Mouse (Mus musculus) heart, embryonic 10.5 days (tissue): Measurements from ENCODE around the gene Fbxl2. TPM values are rescaled to one million over a fixed set of nuclear protein-coding genes. Genes with fewer than 3 reads are reported as not detected.

Experiments used
- DNase-seq: peaks from one replicate; pipeline ENCODE4 v3.0.0-alpha.2; 2017; ENCODE audit warnings: low spot score
- H3K27ac ChIP-seq: fragments of 300-500 bp; sonication (generic); 2 replicates; pipeline ENCODE4 v1.5.1; 2016; ENCODE audit warnings: mild to moderate bottlenecking
- H3K27me3 ChIP-seq: fragments of 300-500 bp; sonication (generic); 2 replicates; pipeline ENCODE4 v1.6.1; 2016; ENCODE audit warnings: mild to moderate bottlenecking; ENCODE audit not compliant: poor library complexity, insufficient read depth, severe bottlenecking
- H3K36me3 ChIP-seq: fragments of 300-500 bp; sonication (generic); 2 replicates; pipeline ENCODE4 v1.6.1; 2016; ENCODE audit warnings: mild to moderate bottlenecking, moderate library complexity
- H3K4me1 ChIP-seq: fragments of 300-500 bp; sonication (generic); 2 replicates; pipeline ENCODE4 v1.6.1; 2016; ENCODE audit warnings: mild to moderate bottlenecking
- H3K4me3 ChIP-seq: fragments of 300-500 bp; sonication (generic); 2 replicates; pipeline ENCODE4 v1.5.1; 2016; ENCODE audit warnings: mild to moderate bottlenecking, moderate library complexity
- H3K9me3 ChIP-seq: fragments of 300-500 bp; sonication (generic); 2 replicates; pipeline ENCODE4 v1.6.1; 2016; ENCODE audit warnings: mild to moderate bottlenecking, moderate library complexity
- WGBS: fragments of 180-500 bp; shearing (Covaris S2); methylation state at CpG from one replicate; pipeline ENCODE4 v1.1.7; 2016; 5-methylcytosine and 5-hydroxymethylcytosine counted together
- polyA plus RNA-seq: library from polyadenylated mRNA; unstranded; fragments of >200 nt; fragmentation: Nextera tagmentation; extraction: Ambion mirVana; gene quantifications from 2 replicates; pipeline ENCODE4 v1.2.1, GENCODE M21; 2016

The Fbxl2 gene
- polyA plus RNA-seq, 1 experiment from 2014 or later: 3.5 TPM

DNA sequence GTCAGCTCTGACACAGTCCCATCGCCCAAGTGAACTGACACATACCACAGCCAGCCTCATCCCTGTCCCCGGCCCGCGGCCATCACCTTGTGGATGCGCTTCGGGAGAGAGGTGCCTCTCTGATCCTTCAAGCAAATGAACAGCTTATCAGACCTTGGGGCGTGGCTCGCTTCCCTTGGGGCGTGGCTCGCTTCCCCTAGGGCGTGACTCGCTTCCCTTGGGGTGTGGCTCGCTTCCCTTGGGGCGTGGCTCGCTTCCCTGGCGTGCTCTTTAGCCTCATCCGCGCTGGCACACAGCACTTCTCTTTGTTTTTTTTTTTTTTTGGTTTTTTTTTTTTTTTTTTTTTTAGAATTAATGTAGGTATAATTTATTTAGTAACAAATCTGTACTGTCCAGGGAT is 34.8 kb downstream of the Fbxl2 start:
- DNase-seq: no peak
- Histone ChIP-seq H3K4me1 (no peaks in the 10 kb centered on the region), H3K9me3 (no peaks in the 10 kb centered on the region; the same call in 1 of the 2 replicates), H3K4me3 (no peak overlapping the region), H3K36me3 (no peaks in the 10 kb centered on the region), H3K27ac (no peak overlapping the region), H3K27me3 (no peaks in the 10 kb centered on the region)
- WGBS: 54% methylated on average over 18 of the region's 18 CpGs

GRCm38 (mm10) chr9:114009526-114009925 is 36.5 kb downstream of the Fbxl2 start:
- H3K36me3 ChIP-seq: no peaks in the 10 kb centered on the region
- no peaks in the 10 kb centered on the region for H3K4me1 ChIP-seq
- no peaks in the 10 kb centered on the region; the same call in 1 of the 2 replicates for H3K9me3 ChIP-seq
- H3K27me3 ChIP-seq: no peaks in the 10 kb centered on the region
- H3K4me3 ChIP-seq: no peak overlapping the region
- no peak overlapping the region for H3K27ac ChIP-seq
- 46% methylated on average over 5 of the region's 5 CpGs for WGBS
- DNase-seq: no peak

- WGBS: 92% methylated on average over 9 of the region's 9 CpGs
- no peaks in the 10 kb centered on the region for H3K27me3 ChIP-seq
- no peaks in the 10 kb centered on the region; the same call in 1 of the 2 replicates for H3K9me3 ChIP-seq
Measured at GRCm38 (mm10) chr9:114007850-114008350, 38.1 kb downstream of the Fbxl2 start.

GRCm38 (mm10) chr9:114006801-114007200 is 39.2 kb downstream of the Fbxl2 start:
- Histone ChIP-seq H3K4me1 (no peaks in the 10 kb centered on the region), H3K27me3 (no peaks in the 10 kb centered on the region), H3K27ac (no peak overlapping the region), H3K9me3 (no peaks in the 10 kb centered on the region; the same call in 1 of the 2 replicates), H3K36me3 (0 out of 2 replicates have a peak, but pooled peaks cover 3% of the 10 kb centered on the region), H3K4me3 (no peak overlapping the region)
- WGBS: 76% methylated on average over 9 of the region's 9 CpGs
- no peak for DNase-seq

More at GRCm38 (mm10) chr9:114007850-114008350, 38.1 kb downstream of the Fbxl2 start:
- H3K36me3 ChIP-seq: no peaks in the 10 kb centered on the region
- H3K27ac ChIP-seq: no peak overlapping the region
- H3K4me1 ChIP-seq: no peaks in the 10 kb centered on the region
- H3K4me3 ChIP-seq: no peak overlapping the region
- no peak for DNase-seq

- H3K9me3 ChIP-seq: 0 out of 2 replicates have a peak, but pooled peaks cover 3% of the 10 kb centered on the region
- peaks cover 8% of the 10 kb centered on the region for H3K36me3 ChIP-seq
- 56% methylated on average over 2 of the region's 2 CpGs for WGBS
- H3K27me3 ChIP-seq: no peaks in the 10 kb centered on the region
- no peak overlapping the region for H3K27ac ChIP-seq
- H3K4me1 ChIP-seq: no peaks in the 10 kb centered on the region
- no peak for DNase-seq
- no peak overlapping the region for H3K4me3 ChIP-seq
Measured at GRCm38 (mm10) chr9:113998311-113998710, 47.7 kb downstream of the Fbxl2 start.

GRCm38 (mm10) chr9:113992810-113993209 is 53.2 kb downstream of the Fbxl2 start:
- 87% methylated on average over 7 of the region's 7 CpGs for WGBS
- H3K4me3 ChIP-seq: no peak overlapping the region

DNA sequence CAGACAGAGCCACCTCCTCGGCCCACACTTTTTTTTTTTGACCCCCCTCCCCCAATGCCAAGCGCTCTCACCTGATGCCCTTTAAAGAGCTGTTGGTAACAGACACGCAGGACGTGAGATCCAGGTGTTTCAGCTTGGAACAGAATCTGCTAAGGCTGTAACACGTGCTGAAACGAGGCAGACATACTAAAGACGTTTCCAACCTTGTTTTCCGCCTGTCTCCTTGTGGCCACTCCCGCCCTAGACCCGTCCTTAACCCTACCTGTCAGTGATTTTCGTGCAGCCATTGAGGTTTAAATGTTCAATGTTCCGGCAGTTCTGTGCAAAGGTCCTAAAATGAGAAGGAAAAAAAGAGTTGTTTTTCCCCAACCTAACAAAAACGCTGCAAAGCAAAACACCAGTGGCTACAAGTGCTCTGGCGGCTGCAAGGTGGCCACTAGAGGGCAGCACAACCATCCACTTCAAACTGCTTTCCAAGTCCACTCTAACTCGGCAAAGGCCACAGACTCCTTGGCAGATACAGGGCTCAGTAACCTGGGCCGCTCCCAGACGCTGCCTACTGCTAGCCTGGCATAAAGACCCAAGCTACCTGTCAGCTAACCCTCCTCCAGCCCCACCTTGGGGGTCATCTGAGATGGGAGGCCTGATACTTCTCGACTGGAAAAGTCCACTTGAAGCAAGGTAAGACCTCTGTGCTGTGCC is 55.3 kb downstream of the Fbxl2 start:
- Histone ChIP-seq H3K4me1 (peaks cover 4% of the 10 kb centered on the region; the same call in 1 of the 2 replicates), H3K36me3 (no peaks in the 10 kb centered on the region), H3K9me3 (no peaks in the 10 kb centered on the region), H3K27ac (no peak overlapping the region), H3K4me3 (peak overlapping the region; percentile 38), H3K27me3 (peaks cover 26% of the 10 kb centered on the region)
- peak; percentile 94 for DNase-seq
- WGBS: 29% methylated on average over 18 of the region's 18 CpGs

More at GRCm38 (mm10) chr9:113992810-113993209, 53.2 kb downstream of the Fbxl2 start:
- no peaks in the 10 kb centered on the region for H3K9me3 ChIP-seq
- no peak overlapping the region for H3K27ac ChIP-seq
- peaks cover 20% of the 10 kb centered on the region for H3K27me3 ChIP-seq
- DNase-seq: no peak
- H3K4me1 ChIP-seq: peaks cover 4% of the 10 kb centered on the region; the same call in 1 of the 2 replicates
- H3K36me3 ChIP-seq: no peaks in the 10 kb centered on the region

- WGBS: 78% methylated on average over 13 of the region's 13 CpGs
- no peak overlapping the region for H3K27ac ChIP-seq
- peaks cover 22% of the 10 kb centered on the region for H3K27me3 ChIP-seq
- H3K4me3 ChIP-seq: no peak overlapping the region
- DNase-seq: no peak
- no peaks in the 10 kb centered on the region for H3K9me3 ChIP-seq
- H3K36me3 ChIP-seq: peaks cover 2% of the 10 kb centered on the region; the same call in 1 of the 2 replicates
- H3K4me1 ChIP-seq: peaks cover 30% of the 10 kb centered on the region
Measured at GRCm38 (mm10) chr9:113984946-113985620, 60.9 kb downstream of the Fbxl2 start.

DNA sequence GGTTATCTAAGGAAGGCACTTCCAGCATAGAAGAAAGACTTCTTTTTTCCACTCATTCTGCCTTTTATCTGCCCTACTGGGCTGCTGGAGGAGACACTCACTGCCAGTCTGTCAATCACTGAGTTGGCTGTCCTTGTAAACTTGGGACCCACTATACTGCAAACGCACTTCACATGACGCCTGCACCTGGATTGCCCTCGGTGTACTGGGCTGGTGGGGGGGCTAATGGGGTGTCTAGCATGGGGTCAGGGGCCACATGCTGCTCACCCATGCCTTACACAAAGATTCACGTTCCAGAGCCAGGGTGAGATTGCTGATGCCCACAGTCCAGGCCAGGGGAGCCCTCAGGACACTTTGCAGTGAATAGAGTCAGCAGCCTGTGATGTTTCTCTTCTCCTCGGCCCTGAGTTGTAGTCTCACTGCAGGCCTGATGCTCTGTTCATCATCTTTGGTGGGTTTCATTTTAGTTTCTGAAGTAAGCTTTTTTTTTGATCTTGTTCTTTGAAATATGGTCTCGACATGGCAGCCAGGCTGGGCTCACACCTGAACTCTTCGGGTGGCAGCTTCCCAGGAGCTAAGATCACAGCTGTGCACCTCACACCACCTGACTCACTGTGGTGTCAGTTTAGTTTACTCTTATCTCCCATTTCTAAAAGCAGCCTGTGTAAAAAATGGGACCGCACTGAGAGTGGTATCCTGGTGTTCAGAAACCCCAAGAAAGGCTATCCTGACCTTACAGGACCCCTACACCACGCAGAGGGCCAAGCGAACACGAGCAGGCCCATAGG is 62.9 kb downstream of the Fbxl2 start:
- H3K36me3 ChIP-seq: peaks cover 11% of the 10 kb centered on the region
- H3K4me1 ChIP-seq: peaks cover 31% of the 10 kb centered on the region
- H3K4me3 ChIP-seq: no peak overlapping the region
- peaks cover 7% of the 10 kb centered on the region for H3K27me3 ChIP-seq
- no peaks in the 10 kb centered on the region for H3K9me3 ChIP-seq
- H3K27ac ChIP-seq: no peak overlapping the region
- DNase-seq: no peak
- 75% methylated on average over 11 of the region's 11 CpGs for WGBS

DNA sequence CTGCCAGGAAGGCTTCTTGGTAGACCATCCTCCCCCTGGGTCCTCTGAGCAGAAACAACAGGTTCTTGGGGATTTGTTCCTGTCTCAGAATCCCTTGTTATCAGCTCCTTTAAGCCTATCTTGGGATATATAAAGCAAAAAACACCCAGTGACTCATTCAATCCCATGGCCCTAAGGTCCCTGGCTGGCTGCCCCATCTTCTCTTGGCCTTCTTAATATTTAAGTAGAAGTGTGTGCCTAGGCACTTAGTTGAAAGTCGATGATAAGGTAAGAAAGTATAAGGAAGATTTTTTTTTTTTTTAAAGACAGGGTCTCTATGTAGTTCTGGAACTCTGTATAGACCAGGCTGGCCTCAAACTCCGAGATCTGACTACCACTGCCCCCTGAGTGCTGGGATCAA is 63.5 kb downstream of the Fbxl2 start:
- peaks cover 31% of the 10 kb centered on the region for H3K4me1 ChIP-seq
- H3K27me3 ChIP-seq: peaks cover 2% of the 10 kb centered on the region; the same call in 1 of the 2 replicates
- H3K36me3 ChIP-seq: peaks cover 14% of the 10 kb centered on the region
- H3K9me3 ChIP-seq: no peaks in the 10 kb centered on the region
- DNase-seq: no peak
- 87% methylated on average over 2 of the region's 2 CpGs for WGBS
- 0 out of 2 replicates have a peak overlapping the region, but pooled peaks have one; percentile 2 for H3K27ac ChIP-seq
- no peak overlapping the region for H3K4me3 ChIP-seq

GRCm38 (mm10) chr9:113981099-113981880 is 64.7 kb downstream of the Fbxl2 start:
- peak overlapping the region; percentile 76; the same call in 1 of the 2 replicates for H3K27ac ChIP-seq
- H3K9me3 ChIP-seq: no peaks in the 10 kb centered on the region
- H3K4me3 ChIP-seq: no peak overlapping the region
- H3K36me3 ChIP-seq: peaks cover 26% of the 10 kb centered on the region
- H3K27me3 ChIP-seq: no peaks in the 10 kb centered on the region
- peaks cover 31% of the 10 kb centered on the region for H3K4me1 ChIP-seq
- peak; percentile 83 for DNase-seq
- WGBS: 63% methylated on average over 16 of the region's 16 CpGs

DNA sequence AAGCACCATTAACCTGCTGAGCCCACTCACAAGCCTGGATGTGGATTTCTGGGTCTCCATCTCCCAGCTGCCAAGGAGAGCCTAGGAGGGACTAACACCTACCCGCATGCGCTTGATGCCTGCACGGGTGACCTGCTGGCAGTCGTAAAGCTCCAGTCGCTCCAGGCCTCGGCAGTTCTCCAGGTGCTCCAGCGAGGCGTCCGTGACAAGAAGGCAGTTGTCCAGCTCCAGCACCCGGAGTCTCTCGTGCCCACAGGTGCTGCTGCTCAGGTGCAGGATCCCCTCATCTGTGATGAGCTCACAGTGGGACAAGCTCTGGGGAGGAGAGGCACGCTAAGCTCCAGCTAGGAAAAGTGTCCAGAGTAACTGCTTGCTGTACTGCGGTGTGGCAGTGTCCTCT is 66.6 kb downstream of the Fbxl2 start:
- Histone ChIP-seq H3K9me3 (no peaks in the 10 kb centered on the region), H3K4me1 (peaks cover 28% of the 10 kb centered on the region), H3K27ac (no peak overlapping the region), H3K27me3 (no peaks in the 10 kb centered on the region), H3K36me3 (peaks cover 45% of the 10 kb centered on the region), H3K4me3 (no peak overlapping the region)
- 89% methylated on average over 13 of the region's 13 CpGs for WGBS
- no peak for DNase-seq
